Mouse (Mus musculus) telencephalon, adult 2 months (tissue): ENCODE measurements around the gene Fcamr.
A peak's percentile ranks its signal among the peaks of the same experiment; 100 is the strongest.

ENCODE experiments used
- DNase-seq: peaks from one replicate; pipeline ENCODE4 v3.0.0-alpha.2; 2011; ENCODE audit warnings: low read depth, low spot score

Fcamr gene

GRCm38 (mm10) chr1:130800602-130801001 is at the start of gene Fcamr:
TSS of gene Fcamr (plus strand) at chr1:130800902.
- no peak for DNase-seq

GRCm38 (mm10) chr1:130759689-130760088 is 41.0 kb upstream of the Fcamr start:
- DNase-seq, result no peak

GRCm38 (mm10) chr1:130761597-130761996 is 39.1 kb upstream of the Fcamr start:
- DNase-seq, result no peak

GRCm38 (mm10) chr1:130762045-130762760 is 38.5 kb upstream of the Fcamr start:
- DNase-seq, result no peak

- DNase-seq, result no peak
Measured at GRCm38 (mm10) chr1:130764027-130764461, 36.7 kb upstream of the Fcamr start.

GRCm38 (mm10) chr1:130767066-130767465 is 33.6 kb upstream of the Fcamr start:
- DNase-seq, result no peak

- no peak for DNase-seq
Measured at GRCm38 (mm10) chr1:130769925-130770324, 30.8 kb upstream of the Fcamr start.

GRCm38 (mm10) chr1:130770487-130770886 is 30.2 kb upstream of the Fcamr start:
- no peak for DNase-seq

GRCm38 (mm10) chr1:130770981-130771494 is 29.7 kb upstream of the Fcamr start:
- no peak for DNase-seq

- DNase-seq, result no peak
Measured at GRCm38 (mm10) chr1:130775234-130775633, 25.5 kb upstream of the Fcamr start.

- no peak for DNase-seq
Measured at GRCm38 (mm10) chr1:130775691-130776331, 24.9 kb upstream of the Fcamr start.

- no peak for DNase-seq
Measured at GRCm38 (mm10) chr1:130776645-130777044, 24.1 kb upstream of the Fcamr start.

GRCm38 (mm10) chr1:130779867-130780266 is 20.8 kb upstream of the Fcamr start:
- no peak for DNase-seq

- peak; percentile 12 for DNase-seq
Measured at GRCm38 (mm10) chr1:130784054-130784453, 16.6 kb upstream of the Fcamr start.

GRCm38 (mm10) chr1:130787001-130787400 is 13.7 kb upstream of the Fcamr start:
- DNase-seq, result no peak

GRCm38 (mm10) chr1:130789512-130790451 is 10.9 kb upstream of the Fcamr start:
- no peak for DNase-seq

GRCm38 (mm10) chr1:130795331-130795730 is 5.4 kb upstream of the Fcamr start:
- DNase-seq, result no peak

- no peak for DNase-seq
Measured at GRCm38 (mm10) chr1:130796967-130797684, 3.6 kb upstream of the Fcamr start.

- DNase-seq, result no peak
Measured at GRCm38 (mm10) chr1:130798037-130798436, 2.7 kb upstream of the Fcamr start.

- no peak for DNase-seq
Measured at GRCm38 (mm10) chr1:130798551-130798950, 2.2 kb upstream of the Fcamr start.

- DNase-seq, result no peak
Measured at GRCm38 (mm10) chr1:130799399-130799798, 1.3 kb upstream of the Fcamr start.
